Mouse (Mus musculus) heart, embryonic 11.5 days (tissue): ENCODE measurements around the gene Otud7a. TPM values are rescaled to one million over a fixed set of nuclear protein-coding genes. Genes with fewer than 3 reads are reported as not detected.
A peak's percentile ranks its signal among the peaks of the same experiment; 100 is the strongest.

Experiments used
- ATAC-seq: fragments of 200-750 bp; cut with Nextera tagmentation; replicated peaks from 2 replicates; pipeline ENCODE4 v1.8.0; 2017; ENCODE audit warnings: moderate library complexity; ENCODE audit not compliant: insufficient number of reproducible peaks, low FRiP score, low TSS enrichment
- H3K27ac ChIP-seq: fragments of 300-500 bp; sonication (generic); 2 replicates; pipeline ENCODE4 v1.5.1; 2014; ENCODE audit warnings: mild to moderate bottlenecking, low read depth, low read length
- H3K27me3 ChIP-seq: fragments of 300-500 bp; sonication (generic); 2 replicates; pipeline ENCODE4 v1.6.1; 2014; ENCODE audit warnings: mild to moderate bottlenecking, low read length, mixed read lengths; ENCODE audit not compliant: control insufficient read depth, insufficient read depth
- H3K36me3 ChIP-seq: fragments of 300-500 bp; sonication (generic); 2 replicates; pipeline ENCODE4 v1.6.1; 2014; ENCODE audit warnings: mild to moderate bottlenecking, low read length, moderate library complexity, mixed read lengths; ENCODE audit not compliant: control insufficient read depth, insufficient read depth
- H3K4me1 ChIP-seq: fragments of 300-500 bp; sonication (generic); 2 replicates; pipeline ENCODE4 v1.6.1; 2014; ENCODE audit warnings: low read length; ENCODE audit not compliant: control insufficient read depth, insufficient read depth
- H3K4me2 ChIP-seq: fragments of 300-500 bp; sonication (generic); 2 replicates; pipeline ENCODE4 v1.6.1; 2014; ENCODE audit warnings: mild to moderate bottlenecking, moderate library complexity
- H3K4me3 ChIP-seq: fragments of 300-500 bp; sonication (generic); 2 replicates; pipeline ENCODE4 v1.5.1; 2014; ENCODE audit warnings: low read depth, low read length
- H3K9ac ChIP-seq: fragments of 300-500 bp; sonication (generic); 2 replicates; pipeline ENCODE4 v1.6.1; 2014; ENCODE audit warnings: mild to moderate bottlenecking, low read depth, low read length, moderate library complexity
- H3K9me3 ChIP-seq: fragments of 300-500 bp; sonication (generic); replicated peaks from 2 replicates; pipeline ENCODE4 v1.6.1; 2016; ENCODE audit warnings: low read length; ENCODE audit not compliant: control insufficient read depth
- WGBS: fragments of 180-500 bp; shearing (Covaris S2); extraction: QIAGEN DNeasy Blood & Tissue Kit; methylation state at CpG from one replicate; pipeline ENCODE4 v1.1.7; 2014; ENCODE audit not compliant: insufficient replicate concordance; 5-methylcytosine and 5-hydroxymethylcytosine counted together
- polyA plus RNA-seq: library from polyadenylated mRNA; unstranded; fragments of >200 nt; fragmentation: Nextera tagmentation; extraction: Ambion mirVana; gene quantifications from 2 replicates; pipeline ENCODE4 v1.2.1, GENCODE M21; 2014

Gene Otud7a
- 0.17 TPM in 2 replicates for polyA plus RNA-seq

- no peak within 1 kb of the TSS for H3K9ac ChIP-seq
- peak; percentile 83 for ATAC-seq
Observed at GRCm38 (mm10) chr7:63444484-63445345, at the start of gene Otud7a. Gene Otud7a, plus strand, starts transcription at chr7:63444751.

GRCm38 (mm10) chr7:63405988-63406387 is 38.6 kb upstream of the Otud7a start:
- no peaks in the 10 kb centered on the region for H3K4me1 ChIP-seq
- no peak for ATAC-seq

More at GRCm38 (mm10) chr7:63444484-63445345, at the start of gene Otud7a:
- H3K9me3 ChIP-seq, result no peaks in the 10 kb centered on the region
- H3K36me3 ChIP-seq, result no peaks in the 10 kb centered on the region
- under 1% methylated on average over 112 of the region's 123 CpGs for WGBS
- H3K4me3 ChIP-seq, result peak within 1 kb of the TSS; percentile 57
- no peaks in the 10 kb centered on the region for H3K4me1 ChIP-seq
- peak within 1 kb of the TSS; percentile 92 for H3K4me2 ChIP-seq
- H3K27me3 ChIP-seq, result peaks cover 15% of the 10 kb centered on the region
- H3K27ac ChIP-seq, result no peak within 1 kb of the TSS

GRCm38 (mm10) chr7:63445346-63445700 is 772 bp downstream of the Otud7a start:
- ATAC-seq, result no peak; the same call in 1 of the 2 replicates
- H3K9ac ChIP-seq, result no peak overlapping the region
- WGBS, result 28% methylated on average over 10 of the region's 10 CpGs

More at GRCm38 (mm10) chr7:63405988-63406387, 38.6 kb upstream of the Otud7a start:
- Histone ChIP-seq H3K27ac (no peak overlapping the region), H3K4me3 (no peak overlapping the region), H3K36me3 (no peaks in the 10 kb centered on the region), H3K27me3 (no peaks in the 10 kb centered on the region), H3K9ac (no peak overlapping the region), H3K4me2 (no peak overlapping the region), H3K9me3 (no peaks in the 10 kb centered on the region)

GRCm38 (mm10) chr7:63446951-63447350 is 2.4 kb downstream of the Otud7a start:
- Histone ChIP-seq H3K27me3 (peaks cover 15% of the 10 kb centered on the region), H3K9me3 (no peaks in the 10 kb centered on the region), H3K4me1 (no peaks in the 10 kb centered on the region), H3K27ac (no peak overlapping the region), H3K9ac (no peak overlapping the region), H3K36me3 (no peaks in the 10 kb centered on the region), H3K4me2 (no peak overlapping the region), H3K4me3 (no peak overlapping the region)
- 24% methylated on average over 1 of the region's 1 CpGs for WGBS
- ATAC-seq, result no peak

More at GRCm38 (mm10) chr7:63445346-63445700, 772 bp downstream of the Otud7a start:
- Histone ChIP-seq H3K4me2 (peak overlapping the region; percentile 92), H3K4me3 (peak overlapping the region; percentile 57), H3K27ac (no peak overlapping the region), H3K27me3 (peaks cover 15% of the 10 kb centered on the region), H3K36me3 (no peaks in the 10 kb centered on the region), H3K9me3 (no peaks in the 10 kb centered on the region), H3K4me1 (no peaks in the 10 kb centered on the region)

GRCm38 (mm10) chr7:63455228-63455627 is 10.7 kb downstream of the Otud7a start:
- no peak for ATAC-seq
- Histone ChIP-seq H3K27me3 (no peaks in the 10 kb centered on the region), H3K4me2 (no peak overlapping the region), H3K4me1 (no peaks in the 10 kb centered on the region), H3K9me3 (no peaks in the 10 kb centered on the region), H3K36me3 (no peaks in the 10 kb centered on the region), H3K4me3 (no peak overlapping the region), H3K27ac (no peak overlapping the region), H3K9ac (no peak overlapping the region)
- 72% methylated on average over 3 of the region's 3 CpGs for WGBS

- H3K27ac ChIP-seq, result no peak overlapping the region
- 77% methylated on average over 2 of the region's 2 CpGs for WGBS
- H3K9ac ChIP-seq, result no peak overlapping the region
- no peaks in the 10 kb centered on the region for H3K27me3 ChIP-seq
- H3K9me3 ChIP-seq, result no peaks in the 10 kb centered on the region
- H3K4me2 ChIP-seq, result no peak overlapping the region
- no peak for ATAC-seq
- H3K36me3 ChIP-seq, result no peaks in the 10 kb centered on the region
- no peaks in the 10 kb centered on the region for H3K4me1 ChIP-seq
- H3K4me3 ChIP-seq, result no peak overlapping the region
Observed at GRCm38 (mm10) chr7:63462234-63462633, 17.7 kb downstream of the Otud7a start.

GRCm38 (mm10) chr7:63462684-63463083 is 18.1 kb downstream of the Otud7a start:
- Histone ChIP-seq H3K36me3 (no peaks in the 10 kb centered on the region), H3K9me3 (no peaks in the 10 kb centered on the region), H3K4me1 (no peaks in the 10 kb centered on the region), H3K9ac (no peak overlapping the region), H3K27me3 (no peaks in the 10 kb centered on the region), H3K4me2 (no peak overlapping the region), H3K4me3 (no peak overlapping the region), H3K27ac (no peak overlapping the region)
- ATAC-seq, result no peak
- WGBS, result 76% methylated on average over 2 of the region's 2 CpGs

GRCm38 (mm10) chr7:63466729-63467128 is 22.2 kb downstream of the Otud7a start:
- Histone ChIP-seq H3K27me3 (no peaks in the 10 kb centered on the region), H3K4me3 (no peak overlapping the region), H3K4me1 (no peaks in the 10 kb centered on the region), H3K9me3 (no peaks in the 10 kb centered on the region), H3K36me3 (no peaks in the 10 kb centered on the region), H3K27ac (no peak overlapping the region), H3K9ac (no peak overlapping the region), H3K4me2 (no peak overlapping the region)
- ATAC-seq, result no peak
- 82% methylated on average over 6 of the region's 6 CpGs for WGBS

- Histone ChIP-seq H3K4me1 (no peaks in the 10 kb centered on the region), H3K4me2 (no peak overlapping the region), H3K27me3 (no peaks in the 10 kb centered on the region), H3K27ac (no peak overlapping the region), H3K9ac (no peak overlapping the region), H3K9me3 (no peaks in the 10 kb centered on the region), H3K4me3 (no peak overlapping the region), H3K36me3 (no peaks in the 10 kb centered on the region)
- no peak for ATAC-seq
- 79% methylated on average over 3 of the region's 3 CpGs for WGBS
Observed at GRCm38 (mm10) chr7:63468258-63468657, 23.7 kb downstream of the Otud7a start.
